Mouse (Mus musculus): ENCODE results near the gene Ccdc9. TPM values are rescaled to one million over a fixed set of nuclear protein-coding genes. Genes with fewer than 3 reads are reported as not detected.

Ccdc9 gene
- polyA plus RNA-seq, 1 experiment: 143 TPM

DNA sequence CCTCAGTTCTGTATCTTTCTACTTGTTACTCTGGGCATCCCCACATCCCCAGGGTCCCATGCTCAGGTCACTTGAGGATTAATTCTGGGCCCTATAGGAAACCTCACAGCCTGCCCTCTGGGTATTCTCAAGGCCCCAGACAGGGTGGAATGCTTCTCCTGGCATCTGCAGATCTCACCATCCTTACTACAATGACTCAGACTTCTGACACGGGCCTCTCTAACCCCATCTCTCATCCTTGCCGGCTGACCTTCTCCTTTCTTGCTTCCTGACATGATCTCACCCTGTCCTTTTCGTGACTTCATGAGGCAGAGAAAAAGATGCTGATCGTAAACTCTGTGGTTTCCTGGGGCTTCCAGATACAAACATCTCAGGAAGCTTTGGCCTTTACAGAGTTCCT lies 32.4 kb downstream of the Ccdc9 start:
- no peak for TF ChIP-seq POLR2A (IDR thresholded peaks at IDR 0.05; ENCODE audit: borderline replicate concordance, low read depth, low read length)
- TF ChIP-seq CTCF (IDR thresholded peaks at IDR 0.05; ENCODE audit: low read depth, low read length): no peak
- H3K4me3 ChIP-seq (ENCODE audit: insufficient read depth, low read length): peak overlapping the region; percentile 41; the same call in 1 of the 2 replicates
- peak overlapping the region; percentile 97 for H3K27ac ChIP-seq (ENCODE audit: insufficient read depth, low read depth, low read length)
- H3K4me1 ChIP-seq (ENCODE audit: control insufficient read depth, insufficient read depth, low read length): peaks cover 43% of the 10 kb centered on the region

DNA sequence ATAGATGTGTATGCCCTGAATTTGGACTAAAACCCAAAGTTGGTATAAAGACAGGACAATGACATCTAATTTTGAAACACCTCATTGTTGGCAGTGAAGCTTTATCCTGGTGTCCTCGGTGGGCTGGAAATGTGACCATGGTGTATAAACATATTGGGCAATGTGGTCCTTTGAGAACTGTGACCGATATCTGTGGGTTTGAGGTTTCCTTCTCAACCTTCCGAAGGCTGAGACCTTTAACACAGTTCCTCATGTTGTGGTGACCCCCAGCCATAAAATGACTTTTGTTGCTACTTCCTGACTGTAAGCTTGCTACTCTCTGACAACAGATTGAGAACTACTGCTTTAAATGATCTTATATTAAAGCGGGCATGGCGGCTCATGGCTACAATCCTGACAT lies 35.9 kb downstream of the Ccdc9 start:
- peaks cover 49% of the 10 kb centered on the region for H3K4me1 ChIP-seq (ENCODE audit: control insufficient read depth, insufficient read depth, low read length)
- no peak for TF ChIP-seq CTCF (IDR thresholded peaks at IDR 0.05; ENCODE audit: low read depth, low read length)
- TF ChIP-seq POLR2A (IDR thresholded peaks at IDR 0.05; ENCODE audit: borderline replicate concordance, low read depth, low read length): no peak
- peak overlapping the region; percentile 76 for H3K27ac ChIP-seq (ENCODE audit: insufficient read depth, low read depth, low read length)

DNA sequence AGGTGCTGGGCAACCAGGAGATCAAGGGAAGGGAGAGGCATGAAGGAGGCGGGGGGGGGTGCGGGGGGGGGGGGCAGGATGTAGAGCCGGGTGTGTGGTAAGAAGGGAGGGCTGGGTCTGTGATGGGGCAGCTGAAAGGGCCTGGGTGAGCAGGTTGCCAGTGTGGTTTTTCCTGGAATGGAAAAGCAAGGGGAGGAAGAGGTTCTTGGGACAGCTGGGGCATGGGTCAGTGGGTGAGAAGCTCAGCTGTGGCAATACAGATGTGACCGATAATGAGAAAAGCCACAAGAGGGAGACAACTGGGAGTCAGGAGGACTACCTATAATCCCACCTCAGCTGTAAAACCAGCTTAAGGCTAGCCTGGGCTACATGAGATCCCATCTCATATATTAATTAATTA lies 40.6 kb downstream of the Ccdc9 start:
- TF ChIP-seq CTCF (IDR thresholded peaks at IDR 0.05; ENCODE audit: low read depth, low read length) (no peak), POLR2A (IDR thresholded peaks at IDR 0.05; ENCODE audit: borderline replicate concordance, low read depth, low read length) (no peak)
- H3K27ac ChIP-seq (ENCODE audit: insufficient read depth, low read depth, low read length): peak overlapping the region; percentile 94

More for the DNA sequence above, 35.9 kb downstream of the Ccdc9 start:
- H3K4me3 ChIP-seq (ENCODE audit: insufficient read depth, low read length): no peak overlapping the region

DNA sequence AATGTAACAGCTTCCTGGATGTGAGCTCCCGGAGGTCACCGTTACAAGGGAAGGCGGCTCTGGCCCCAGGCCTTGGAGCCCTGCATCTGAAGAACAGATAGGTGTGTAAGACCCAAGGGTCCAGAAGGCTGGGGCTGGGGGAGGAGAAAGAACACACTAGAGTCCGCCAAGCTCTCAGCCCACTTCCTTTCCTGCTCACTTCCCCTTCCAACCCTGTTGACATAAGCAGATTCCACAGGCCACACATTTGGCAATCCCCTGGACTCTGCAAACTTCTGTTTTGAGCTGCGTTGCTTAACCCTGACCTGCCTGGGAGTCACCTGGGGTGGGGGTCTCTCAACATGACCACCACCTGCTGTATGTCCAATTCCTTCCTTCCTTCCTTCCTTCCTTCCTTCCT lies 42.5 kb downstream of the Ccdc9 start, which contains the start of gene C5ar2:
TSS of gene C5ar2 (minus strand) at position 88 of the 400 bp plus-strand sequence.
- H3K4me1 ChIP-seq (ENCODE audit: control insufficient read depth, insufficient read depth, low read length): peaks cover 62% of the 10 kb centered on the region
- no peak for TF ChIP-seq POLR2A (IDR thresholded peaks at IDR 0.05; ENCODE audit: borderline replicate concordance, low read depth, low read length)
- TF ChIP-seq CTCF (IDR thresholded peaks at IDR 0.05; ENCODE audit: low read depth, low read length): no peak
- H3K4me3 ChIP-seq (ENCODE audit: insufficient read depth, low read length): peak within 1 kb of the TSS; percentile 43
- H3K27ac ChIP-seq (ENCODE audit: insufficient read depth, low read depth, low read length): peak within 1 kb of the TSS; percentile 94

More for the DNA sequence above, 40.6 kb downstream of the Ccdc9 start:
- no peak overlapping the region for H3K4me3 ChIP-seq (ENCODE audit: insufficient read depth, low read length)
- peaks cover 58% of the 10 kb centered on the region for H3K4me1 ChIP-seq (ENCODE audit: control insufficient read depth, insufficient read depth, low read length)

DNA sequence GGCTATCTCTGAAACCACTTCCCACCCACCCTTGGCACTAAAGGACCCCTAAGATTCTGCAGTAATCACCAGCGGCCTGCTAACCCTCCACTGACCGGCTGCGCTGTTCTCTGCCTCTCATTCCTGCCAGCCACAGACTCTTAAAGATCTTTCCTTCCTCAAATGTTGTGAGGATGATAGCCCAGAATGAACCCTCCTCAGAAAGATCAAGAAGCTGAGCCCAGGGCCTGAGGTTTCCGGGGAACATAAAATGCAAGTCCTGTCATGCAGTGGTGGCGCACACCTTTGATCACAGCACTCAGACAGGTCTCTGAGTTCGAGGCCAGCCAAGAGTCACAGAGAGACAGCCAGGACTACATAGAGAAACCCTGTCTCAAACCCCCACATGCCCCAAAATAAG lies 44.4 kb downstream of the Ccdc9 start:
- peak overlapping the region; percentile 36 for H3K4me3 ChIP-seq (ENCODE audit: insufficient read depth, low read length)
- H3K27ac ChIP-seq (ENCODE audit: insufficient read depth, low read depth, low read length): peak overlapping the region; percentile 88
- TF ChIP-seq CTCF (IDR thresholded peaks at IDR 0.05; ENCODE audit: low read depth, low read length): no peak
- TF ChIP-seq POLR2A (IDR thresholded peaks at IDR 0.05; ENCODE audit: borderline replicate concordance, low read depth, low read length): no peak

DNA sequence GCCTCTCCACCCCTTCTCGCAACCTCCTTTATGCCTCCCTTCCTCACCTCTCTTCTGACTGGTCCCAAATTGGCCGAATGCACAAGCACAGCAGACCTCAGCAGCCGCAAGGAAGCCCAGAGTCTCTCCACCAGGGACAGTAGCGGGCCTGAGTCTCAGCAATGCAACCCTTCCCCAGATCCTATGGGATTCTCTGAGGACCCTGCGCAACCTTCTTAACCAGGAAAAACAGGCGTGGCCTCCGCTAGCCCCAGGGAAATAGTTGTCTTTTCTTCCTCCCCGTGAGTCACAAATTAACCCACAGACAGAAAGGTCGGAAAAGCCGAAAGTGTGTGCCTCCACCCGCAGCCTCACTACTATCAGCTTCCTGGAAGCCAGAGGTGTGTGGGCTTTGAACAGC lies 44.8 kb downstream of the Ccdc9 start:
- peak overlapping the region; percentile 36 for H3K4me3 ChIP-seq (ENCODE audit: insufficient read depth, low read length)

More for the DNA sequence above, 44.4 kb downstream of the Ccdc9 start:
- peaks cover 59% of the 10 kb centered on the region for H3K4me1 ChIP-seq (ENCODE audit: control insufficient read depth, insufficient read depth, low read length)

DNA sequence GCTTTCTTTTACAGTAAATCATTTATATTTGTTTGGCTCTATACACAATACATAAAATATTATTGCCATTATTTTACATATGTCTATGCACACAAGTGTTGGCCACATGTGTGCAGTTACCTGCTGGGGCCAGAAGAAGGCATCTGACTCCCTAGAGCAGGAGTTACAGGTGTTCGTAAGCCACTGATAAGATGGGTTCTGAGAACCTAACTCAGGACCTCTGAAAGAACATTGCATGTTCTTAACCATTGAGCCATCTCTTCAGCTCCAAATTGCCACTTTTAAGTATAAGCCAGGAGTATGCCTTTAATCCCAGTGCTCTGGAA lies 45.7 kb downstream of the Ccdc9 start:
- no peak overlapping the region; the same call in 1 of the 2 replicates for H3K4me3 ChIP-seq (ENCODE audit: insufficient read depth, low read length)
- TF ChIP-seq CTCF (IDR thresholded peaks at IDR 0.05; ENCODE audit: low read depth, low read length): no peak
- TF ChIP-seq POLR2A (IDR thresholded peaks at IDR 0.05; ENCODE audit: borderline replicate concordance, low read depth, low read length): no peak
- H3K27ac ChIP-seq (ENCODE audit: insufficient read depth, low read depth, low read length): no peak overlapping the region
- peaks cover 56% of the 10 kb centered on the region for H3K4me1 ChIP-seq (ENCODE audit: control insufficient read depth, insufficient read depth, low read length)

More for the DNA sequence above, 44.8 kb downstream of the Ccdc9 start:
- H3K27ac ChIP-seq (ENCODE audit: insufficient read depth, low read depth, low read length): peak overlapping the region; percentile 88
- no peak for TF ChIP-seq POLR2A (IDR thresholded peaks at IDR 0.05; ENCODE audit: borderline replicate concordance, low read depth, low read length)
- no peak; the same call in 1 of the 2 replicates for TF ChIP-seq CTCF (IDR thresholded peaks at IDR 0.05; ENCODE audit: low read depth, low read length)
- H3K4me1 ChIP-seq (ENCODE audit: control insufficient read depth, insufficient read depth, low read length): peaks cover 57% of the 10 kb centered on the region

DNA sequence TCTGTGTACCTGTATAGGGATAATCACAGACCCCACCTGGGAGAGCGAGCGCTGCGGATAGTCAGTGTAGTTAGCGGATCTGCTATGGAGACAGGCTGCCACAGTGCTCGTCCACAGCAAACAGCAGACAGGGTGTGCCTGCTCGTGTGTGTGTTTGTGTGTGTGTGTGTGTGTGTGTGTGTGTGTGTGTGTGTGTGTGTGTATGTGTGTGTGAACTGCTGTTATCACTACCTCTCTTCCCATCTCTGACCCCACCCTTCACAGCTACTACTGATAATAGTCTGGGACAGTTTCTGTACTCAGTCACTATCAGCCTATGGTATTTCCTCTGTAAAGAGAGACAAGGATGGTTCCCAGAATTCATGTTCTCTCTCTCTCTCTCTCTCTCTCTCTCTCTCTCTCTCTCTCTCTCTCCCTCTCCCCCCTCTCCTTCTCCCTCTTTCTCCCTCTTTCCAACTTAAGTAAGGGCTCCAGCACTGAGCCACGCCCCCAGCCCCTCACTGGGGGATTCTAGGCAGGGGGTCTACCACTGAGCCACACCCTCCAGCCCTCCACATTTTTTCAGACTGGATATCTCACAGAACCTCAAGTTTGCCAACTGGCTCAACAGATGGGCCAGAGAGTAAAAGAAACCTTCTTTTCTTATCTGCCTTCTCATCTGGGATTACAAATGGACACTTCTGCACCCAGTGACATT lies 46.2 kb downstream of the Ccdc9 start:
- Histone ChIP-seq H3K27ac (ENCODE audit: insufficient read depth, low read depth, low read length) (peak overlapping the region; percentile 70), H3K4me3 (ENCODE audit: insufficient read depth, low read length) (no peak overlapping the region), H3K4me1 (ENCODE audit: control insufficient read depth, insufficient read depth, low read length) (peaks cover 54% of the 10 kb centered on the region)
- TF ChIP-seq POLR2A (IDR thresholded peaks at IDR 0.05; ENCODE audit: borderline replicate concordance, low read depth, low read length) (no peak), CTCF (IDR thresholded peaks at IDR 0.05; ENCODE audit: low read depth, low read length) (no peak)

DNA sequence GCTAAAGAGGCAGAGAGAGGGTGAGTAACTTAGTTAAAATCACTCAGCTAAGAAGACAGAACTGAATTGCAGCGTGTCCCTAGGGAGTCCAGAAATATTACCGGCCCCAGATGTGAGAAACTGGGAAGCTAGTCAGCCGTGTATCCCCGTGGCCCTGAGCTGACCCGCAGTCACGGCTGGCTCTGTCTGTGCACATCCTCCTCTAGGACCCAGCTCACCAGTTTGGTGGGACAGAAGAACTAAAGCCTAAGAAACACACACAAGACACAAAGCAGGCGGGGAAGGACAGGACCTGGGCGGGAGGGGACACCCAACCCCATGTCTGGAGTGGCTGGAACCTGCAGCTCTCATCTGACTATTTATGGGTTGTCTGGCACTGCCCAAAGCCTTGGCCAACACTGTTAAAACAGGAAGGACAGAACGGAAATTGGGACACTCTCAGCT lies 47.0 kb downstream of the Ccdc9 start:
- TF ChIP-seq POLR2A (IDR thresholded peaks at IDR 0.05; ENCODE audit: borderline replicate concordance, low read depth, low read length) (no peak), CTCF (IDR thresholded peaks at IDR 0.05; ENCODE audit: low read depth, low read length) (no peak)
- Histone ChIP-seq H3K4me3 (ENCODE audit: insufficient read depth, low read length) (peak overlapping the region; percentile 35), H3K4me1 (ENCODE audit: control insufficient read depth, insufficient read depth, low read length) (peaks cover 48% of the 10 kb centered on the region)

DNA sequence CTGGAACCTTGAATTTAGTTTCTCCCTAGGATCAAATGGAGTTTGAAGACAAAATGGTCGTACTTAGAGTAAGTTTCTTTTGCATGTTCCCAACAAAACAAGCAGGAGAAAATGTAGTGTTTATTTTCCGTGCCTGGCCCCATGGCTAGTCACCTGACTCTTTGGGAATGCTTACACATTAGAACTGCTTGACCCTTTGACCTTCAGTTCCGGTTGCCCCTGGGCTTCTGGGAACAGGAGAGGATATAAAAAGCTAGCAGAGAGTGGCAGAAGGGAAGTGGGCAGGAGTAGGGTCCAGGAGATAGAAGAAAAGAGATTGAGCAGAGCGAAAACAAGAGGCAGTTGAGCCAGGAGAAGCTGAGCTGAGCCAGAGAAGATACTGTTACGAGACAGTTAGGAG lies 56.7 kb downstream of the Ccdc9 start:
- peaks cover 45% of the 10 kb centered on the region for H3K4me1 ChIP-seq (ENCODE audit: control insufficient read depth, insufficient read depth, low read length)
- TF ChIP-seq CTCF (IDR thresholded peaks at IDR 0.05; ENCODE audit: low read depth, low read length) (no peak), POLR2A (IDR thresholded peaks at IDR 0.05; ENCODE audit: borderline replicate concordance, low read depth, low read length) (no peak)
- peak overlapping the region; percentile 28 for H3K27ac ChIP-seq (ENCODE audit: insufficient read depth, low read depth, low read length)
- no peak overlapping the region for H3K4me3 ChIP-seq (ENCODE audit: insufficient read depth, low read length)

More for the DNA sequence above, 47.0 kb downstream of the Ccdc9 start:
- H3K27ac ChIP-seq (ENCODE audit: insufficient read depth, low read depth, low read length): peak overlapping the region; percentile 70

Other genes with a start within 250 kb of the Ccdc9 start
- 22.1 and 35.5 TPM in 2 replicates for gene Bicra, start 238.9 kb downstream of the Ccdc9 start, polyA plus RNA-seq (2012; ENCODE audit: insufficient read depth, insufficient read length, missing spikeins)
- gene Zfp541, start 225.0 kb downstream of the Ccdc9 start, polyA plus RNA-seq (2012; ENCODE audit: insufficient read depth, insufficient read length, missing spikeins): 0.20 and 0.48 TPM in 2 replicates
- gene Napa, start 188.3 kb downstream of the Ccdc9 start, polyA plus RNA-seq (2012; ENCODE audit: insufficient read depth, insufficient read length, missing spikeins): 187 and 189 TPM in 2 replicates
- gene Kptn, start 166.9 kb downstream of the Ccdc9 start, polyA plus RNA-seq (2012; ENCODE audit: insufficient read depth, insufficient read length, missing spikeins): 11.8 and 13.1 TPM in 2 replicates
- not detected in 2 replicates for gene Slc8a2, start 157.0 kb downstream of the Ccdc9 start, polyA plus RNA-seq (2012; ENCODE audit: insufficient read depth, insufficient read length, missing spikeins)
- gene Meis3, start 111.7 kb downstream of the Ccdc9 start, polyA plus RNA-seq (2012; ENCODE audit: insufficient read depth, insufficient read length, missing spikeins): 16.1 and 20.3 TPM in 2 replicates
- gene Dhx34, start 64.8 kb downstream of the Ccdc9 start, polyA plus RNA-seq (2012; ENCODE audit: insufficient read depth, insufficient read length, missing spikeins): 21.3 and 23.1 TPM in 2 replicates
- 18.4 and 18.5 TPM in 2 replicates for gene C5ar2, start 42.6 kb downstream of the Ccdc9 start, polyA plus RNA-seq (2012; ENCODE audit: insufficient read depth, insufficient read length, missing spikeins)
- gene C5ar1, start 27.3 kb downstream of the Ccdc9 start, polyA plus RNA-seq (2012; ENCODE audit: insufficient read depth, insufficient read length, missing spikeins): 463 and 511 TPM in 2 replicates
- 11.7 and 14.0 TPM in 2 replicates for gene Inafm1, start 13.2 kb downstream of the Ccdc9 start, polyA plus RNA-seq (2012; ENCODE audit: insufficient read depth, insufficient read length, missing spikeins)
- 26.6 and 27.6 TPM in 2 replicates for gene Bbc3, start 21.6 kb upstream of the Ccdc9 start, polyA plus RNA-seq (2012; ENCODE audit: insufficient read depth, insufficient read length, missing spikeins)
- gene Sae1, start 101.0 kb upstream of the Ccdc9 start, polyA plus RNA-seq (2012; ENCODE audit: insufficient read depth, insufficient read length, missing spikeins): 57.2 and 59.3 TPM in 2 replicates
- 30.4 and 31.9 TPM in 2 replicates for gene Zc3h4, start 114.1 kb upstream of the Ccdc9 start, polyA plus RNA-seq (2012; ENCODE audit: insufficient read depth, insufficient read length, missing spikeins)
- gene Tmem160, start 166.0 kb upstream of the Ccdc9 start, polyA plus RNA-seq (2012; ENCODE audit: insufficient read depth, insufficient read length, missing spikeins): 43.4 and 51.6 TPM in 2 replicates
- gene Npas1, start 190.9 kb upstream of the Ccdc9 start, polyA plus RNA-seq (2012; ENCODE audit: insufficient read depth, insufficient read length, missing spikeins): not detected in 2 replicates